Mouse (Mus musculus) intestine, postnatal 0 days (tissue): ENCODE measurements around the gene Cox19. TPM values are rescaled to one million over a fixed set of nuclear protein-coding genes. Genes with fewer than 3 reads are reported as not detected.
"Not testable (repeated sequence)": the region's sequence is repeated elsewhere in the genome, so short reads cannot be mapped to it uniquely, and the experiment has no call there.

ENCODE experiments used
- ATAC-seq: fragments of 200-750 bp; cut with Nextera tagmentation; 2 replicates; pipeline ENCODE4 v1.8.0; 2017; ENCODE audit warnings: mild to moderate bottlenecking, moderate TSS enrichment, moderate library complexity
- H3K27ac ChIP-seq: fragments of 300-500 bp; sonication (generic); 2 replicates; pipeline ENCODE4 v1.5.1; 2014; ENCODE audit warnings: mild to moderate bottlenecking, low read depth, low read length, moderate library complexity
- H3K27me3 ChIP-seq: fragments of 300-500 bp; sonication (generic); replicated peaks from 2 replicates; pipeline ENCODE4 v1.6.1; 2014; ENCODE audit warnings: low read length, mixed read lengths; ENCODE audit not compliant: control insufficient read depth, insufficient read depth
- H3K36me3 ChIP-seq: fragments of 300-500 bp; sonication (generic); 2 replicates; pipeline ENCODE4 v1.6.1; 2014; ENCODE audit warnings: mild to moderate bottlenecking, moderate library complexity; ENCODE audit not compliant: control insufficient read depth, insufficient read depth
- H3K4me1 ChIP-seq: fragments of 300-500 bp; sonication (generic); replicated peaks from 2 replicates; pipeline ENCODE4 v1.6.1; 2014; ENCODE audit warnings: antibody characterized with exemption, low read length, mixed read lengths; ENCODE audit not compliant: control insufficient read depth, insufficient read depth
- H3K4me2 ChIP-seq: fragments of 300-500 bp; sonication (generic); replicated peaks from 2 replicates; pipeline ENCODE4 v1.6.1; 2014; ENCODE audit warnings: low read depth, mild to moderate bottlenecking, moderate library complexity
- H3K4me3 ChIP-seq: fragments of 300-500 bp; sonication (generic); 2 replicates; pipeline ENCODE4 v1.5.1; 2014; ENCODE audit warnings: low read depth, low read length
- H3K9ac ChIP-seq: fragments of 300-500 bp; sonication (generic); 2 replicates; pipeline ENCODE4 v1.6.1; 2014; ENCODE audit warnings: mild to moderate bottlenecking, low read depth, low read length
- H3K9me3 ChIP-seq: fragments of 300-500 bp; sonication (generic); 2 replicates; pipeline ENCODE4 v1.6.1; 2016; ENCODE audit warnings: mixed run types; ENCODE audit not compliant: control insufficient read depth
- CTCF ChIP-seq: sonication (generic); IDR thresholded peaks from 2 replicates; pipeline ENCODE4 v1.5.1; 2016; ENCODE audit warnings: low read depth, mild to moderate bottlenecking, control low read depth, antibody characterized with exemption, moderate library complexity
- WGBS: fragments of 180-500 bp; shearing (Covaris S2); extraction: QIAGEN DNeasy Blood & Tissue Kit; methylation state at CpG from one replicate; pipeline ENCODE4 v1.1.7; 2014; 5-methylcytosine and 5-hydroxymethylcytosine counted together
- polyA plus RNA-seq: library from polyadenylated mRNA; unstranded; fragments of >200 nt; fragmentation: Nextera tagmentation; extraction: Ambion mirVana; gene quantifications from 2 replicates; pipeline ENCODE4 v1.2.1, GENCODE M21; 2015

Gene Cox19
- polyA plus RNA-seq, 1 experiment from 2014 or later = 181 TPM

GRCm38 (mm10) chr5:139394399-139394798, 43.2 kb upstream of the Cox19 start:
- H3K9me3 ChIP-seq = no peaks in the 10 kb centered on the region
- no peak overlapping the region for H3K4me2 ChIP-seq
- H3K36me3 ChIP-seq = peaks cover 8% of the 10 kb centered on the region; the same call in 1 of the 2 replicates
- H3K27ac ChIP-seq = no peak overlapping the region
- H3K4me3 ChIP-seq = no peak overlapping the region
- no peaks in the 10 kb centered on the region for H3K27me3 ChIP-seq
- peaks cover 5% of the 10 kb centered on the region for H3K4me1 ChIP-seq
- TF ChIP-seq CTCF = no peak
- WGBS = 80% methylated on average over 7 of the region's 7 CpGs
- no peak for ATAC-seq
- H3K9ac ChIP-seq = no peak overlapping the region

- H3K27me3 ChIP-seq = no peaks in the 10 kb centered on the region
- TF ChIP-seq CTCF = no peak
- WGBS = 91% methylated on average over 16 of the region's 16 CpGs
- H3K9me3 ChIP-seq = no peaks in the 10 kb centered on the region
- H3K4me2 ChIP-seq = no peak overlapping the region
- no peak overlapping the region for H3K4me3 ChIP-seq
- H3K36me3 ChIP-seq = peaks cover 8% of the 10 kb centered on the region; the same call in 1 of the 2 replicates
- ATAC-seq = no peak
- H3K27ac ChIP-seq = no peak overlapping the region
- H3K4me1 ChIP-seq = peaks cover 5% of the 10 kb centered on the region
- H3K9ac ChIP-seq = no peak overlapping the region
These were observed 42.0 kb upstream of the Cox19 start for GRCm38 (mm10) chr5:139393197-139393588.

- TF ChIP-seq CTCF = no peak
- no peak overlapping the region for H3K9ac ChIP-seq
- H3K36me3 ChIP-seq = peaks cover 8% of the 10 kb centered on the region; the same call in 1 of the 2 replicates
- H3K4me1 ChIP-seq = peaks cover 5% of the 10 kb centered on the region
- no peak overlapping the region for H3K4me2 ChIP-seq
- WGBS = 91% methylated on average over 37 of the region's 37 CpGs
- ATAC-seq = no peak
- no peak overlapping the region for H3K27ac ChIP-seq
- no peaks in the 10 kb centered on the region for H3K9me3 ChIP-seq
- no peak overlapping the region for H3K4me3 ChIP-seq
- H3K27me3 ChIP-seq = no peaks in the 10 kb centered on the region
These were observed 41.3 kb upstream of the Cox19 start for GRCm38 (mm10) chr5:139392219-139393196.

GRCm38 (mm10) chr5:139391309-139391990, 40.2 kb upstream of the Cox19 start:
- WGBS = 80% methylated on average over 11 of the region's 11 CpGs
- H3K4me1 ChIP-seq = peaks cover 5% of the 10 kb centered on the region
- H3K9me3 ChIP-seq = no peaks in the 10 kb centered on the region
- TF ChIP-seq CTCF = no peak
- peaks cover 8% of the 10 kb centered on the region; the same call in 1 of the 2 replicates for H3K36me3 ChIP-seq
- no peak for ATAC-seq
- H3K9ac ChIP-seq = no peak overlapping the region
- H3K27me3 ChIP-seq = no peaks in the 10 kb centered on the region
- H3K4me3 ChIP-seq = no peak overlapping the region
- no peak overlapping the region for H3K27ac ChIP-seq
- no peak overlapping the region for H3K4me2 ChIP-seq

GRCm38 (mm10) chr5:139390324-139391119, 39.3 kb upstream of the Cox19 start:
- not testable (repeated sequence) for H3K4me3 ChIP-seq, H3K4me1 ChIP-seq, H3K36me3 ChIP-seq, H3K9ac ChIP-seq, ATAC-seq, H3K27ac ChIP-seq, H3K4me2 ChIP-seq, H3K9me3 ChIP-seq, H3K27me3 ChIP-seq
- 80% methylated on average over 5 of the region's 5 CpGs for WGBS
